Mouse (Mus musculus) ES-Bruce4 (cell line): ENCODE data around the gene 2300009A05Rik. TPM values are rescaled to one million over a fixed set of nuclear protein-coding genes. Genes with fewer than 3 reads are reported as not detected.

Experiments used
- H3K27ac ChIP-seq: 2 replicates; pipeline ENCODE4 v1.5.1; 2012; ENCODE audit warnings: low read length, inconsistent platforms; ENCODE audit not compliant: insufficient read depth
- H3K27me3 ChIP-seq: 2 replicates; pipeline ENCODE4 v1.6.1; 2012; ENCODE audit warnings: mild to moderate bottlenecking, low read length, inconsistent platforms; ENCODE audit not compliant: control insufficient read depth, poor library complexity, insufficient read depth, severe bottlenecking
- H3K36me3 ChIP-seq: 2 replicates; pipeline ENCODE4 v1.6.1; 2012; ENCODE audit warnings: inconsistent platforms, mild to moderate bottlenecking, low read length, moderate library complexity; ENCODE audit not compliant: control insufficient read depth, poor library complexity, insufficient read depth, severe bottlenecking
- H3K4me1 ChIP-seq: one replicate; pipeline ENCODE4 v1.8.1; 2011; ENCODE audit warnings: low read length; ENCODE audit not compliant: control insufficient read depth, insufficient read depth
- H3K4me3 ChIP-seq: 2 replicates; pipeline ENCODE4 v1.5.1; 2011; ENCODE audit warnings: low read depth, mild to moderate bottlenecking, low read length
- H3K9ac ChIP-seq: 2 replicates; pipeline ENCODE4 v1.6.1; 2012; ENCODE audit warnings: low read depth, mild to moderate bottlenecking, inconsistent platforms; ENCODE audit not compliant: poor library complexity, severe bottlenecking
- H3K9me3 ChIP-seq: replicated peaks from 2 replicates; pipeline ENCODE4 v1.6.1; 2012; ENCODE audit warnings: mild to moderate bottlenecking, low read length, inconsistent platforms; ENCODE audit not compliant: control insufficient read depth, poor library complexity, insufficient read depth, severe bottlenecking
- CTCF ChIP-seq: IDR thresholded peaks from one replicate; pipeline ENCODE4 v1.8.1; 2011; ENCODE audit warnings: low read depth, low read length
- EP300 ChIP-seq: IDR thresholded peaks from 2 replicates; pipeline ENCODE4 v1.6.1; 2011; ENCODE audit warnings: low read depth, low read length; ENCODE audit not compliant: insufficient read depth
- POLR2A ChIP-seq: IDR thresholded peaks from one replicate; pipeline ENCODE4 v1.8.1; 2011; ENCODE audit warnings: low read length; ENCODE audit not compliant: insufficient read depth
- polyA plus RNA-seq: library from polyadenylated mRNA; stranded (reverse); fragments of >200 nt; gene quantifications from 2 replicates; pipeline ENCODE4 v1.2.4, GENCODE M21; 2011; ENCODE audit warnings: low read depth; ENCODE audit not compliant: missing spikeins, insufficient read depth, insufficient read length

2300009A05Rik gene
- polyA plus RNA-seq, result 11.4 and 12.0 TPM in 2 replicates

DNA sequence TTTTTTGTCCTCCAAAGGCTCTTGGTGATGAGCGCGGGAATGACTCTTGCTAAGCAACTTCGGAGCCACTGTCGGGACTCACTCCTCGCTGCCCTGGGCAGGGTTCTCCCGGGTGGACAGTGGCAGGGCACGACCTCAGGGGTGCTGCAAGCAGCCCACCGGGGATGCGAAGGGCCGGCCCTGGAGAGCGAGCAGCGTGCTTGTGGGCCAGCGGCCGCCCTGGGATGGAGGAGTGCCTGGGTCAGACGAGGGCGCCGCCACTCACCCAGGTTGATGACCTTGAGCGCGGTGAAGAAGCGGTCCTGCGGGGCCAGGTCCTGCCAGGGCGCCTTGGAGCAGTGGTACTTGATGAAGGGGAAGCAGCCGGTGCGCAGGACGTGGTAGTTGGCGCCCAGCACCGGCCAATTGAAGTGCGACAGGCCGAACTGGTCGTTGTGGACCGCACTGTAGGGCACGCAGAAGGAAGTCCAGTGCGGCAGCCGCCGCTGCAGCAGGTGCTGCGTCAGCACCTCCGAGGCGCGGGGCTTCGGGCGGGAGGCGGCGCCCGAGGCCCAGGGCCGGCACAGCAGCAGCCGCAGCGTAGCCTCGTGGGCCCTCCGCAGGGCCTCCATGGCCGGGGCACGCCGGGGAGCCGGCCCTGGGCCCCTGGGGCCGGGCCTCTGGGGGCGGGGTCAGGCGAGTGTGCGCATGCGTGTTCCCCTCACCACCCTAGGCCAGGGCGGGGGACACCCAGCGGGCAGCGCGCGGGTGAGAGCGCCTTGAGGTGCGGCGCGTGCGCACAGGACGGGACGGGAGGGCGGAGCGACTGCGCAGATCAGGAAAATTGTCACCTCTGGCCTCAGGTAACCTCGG lies at the start of gene 2300009A05Rik:
Gene 2300009A05Rik (minus strand): TSS at position 636 of the 852 bp plus-strand sequence.
- peak; percentile 78 for TF ChIP-seq POLR2A
- peak; percentile 53; the same call in 1 of the 2 replicates for TF ChIP-seq EP300
- no peak for TF ChIP-seq CTCF
- Histone ChIP-seq H3K4me3 (peak within 1 kb of the TSS; percentile 89), H3K36me3 (no peaks in the 10 kb centered on the region), H3K9me3 (no peaks in the 10 kb centered on the region), H3K27ac (peak within 1 kb of the TSS; percentile 46), H3K4me1 (no peaks in the 10 kb centered on the region), H3K9ac (peak within 1 kb of the TSS; percentile 77), H3K27me3 (no peaks in the 10 kb centered on the region)

DNA sequence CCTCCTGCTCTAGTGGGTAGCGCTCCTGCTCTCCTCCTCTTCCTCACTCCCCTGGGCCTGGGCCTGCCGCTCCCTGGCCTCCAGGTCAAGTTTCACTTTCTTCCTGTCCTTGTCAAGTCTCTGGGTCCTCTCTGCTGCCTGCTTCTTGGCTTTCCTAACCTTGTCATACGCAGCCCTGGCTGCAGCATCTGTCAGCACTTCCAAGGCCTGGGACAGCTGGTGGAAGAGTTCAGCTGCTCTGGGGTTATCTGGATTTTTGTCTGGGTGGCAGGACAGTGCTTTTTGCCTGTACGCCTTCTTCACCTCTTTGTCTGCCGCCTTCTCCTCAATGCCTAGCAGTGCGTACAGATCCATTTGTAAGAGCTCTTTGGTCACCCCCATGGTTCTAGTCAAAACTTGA lies 44.6 kb upstream of the 2300009A05Rik start:
- H3K4me3 ChIP-seq, result no peak overlapping the region
- H3K4me1 ChIP-seq, result no peaks in the 10 kb centered on the region
- no peak for TF ChIP-seq EP300
- TF ChIP-seq CTCF, result no peak
- no peak for TF ChIP-seq POLR2A
- no peaks in the 10 kb centered on the region for H3K9me3 ChIP-seq
- H3K36me3 ChIP-seq, result no peaks in the 10 kb centered on the region
- H3K27me3 ChIP-seq, result no peaks in the 10 kb centered on the region
- H3K9ac ChIP-seq, result no peak overlapping the region
- no peak overlapping the region for H3K27ac ChIP-seq

DNA sequence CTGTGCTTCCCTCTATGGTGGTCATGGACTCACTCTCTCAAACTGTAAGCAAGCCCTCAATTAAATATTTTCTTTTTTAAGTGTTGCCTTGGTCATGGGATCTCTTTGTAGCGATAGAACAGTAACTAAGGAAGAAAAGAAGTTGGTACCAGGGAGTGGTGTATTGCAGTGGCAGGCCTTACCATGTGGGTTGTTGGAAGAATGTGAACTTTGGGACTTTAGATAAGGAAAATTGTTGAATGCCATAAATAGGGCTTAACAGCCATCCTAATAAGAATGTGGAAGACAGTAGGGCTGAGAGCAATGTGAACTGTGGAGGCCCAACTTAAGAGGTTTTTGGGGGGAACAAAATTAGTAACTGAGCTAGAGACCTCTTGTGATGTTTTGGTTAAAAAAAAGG lies 31.6 kb upstream of the 2300009A05Rik start:
- TF ChIP-seq POLR2A (no peak), CTCF (no peak), EP300 (no peak)
- H3K9ac ChIP-seq, result no peak overlapping the region

DNA sequence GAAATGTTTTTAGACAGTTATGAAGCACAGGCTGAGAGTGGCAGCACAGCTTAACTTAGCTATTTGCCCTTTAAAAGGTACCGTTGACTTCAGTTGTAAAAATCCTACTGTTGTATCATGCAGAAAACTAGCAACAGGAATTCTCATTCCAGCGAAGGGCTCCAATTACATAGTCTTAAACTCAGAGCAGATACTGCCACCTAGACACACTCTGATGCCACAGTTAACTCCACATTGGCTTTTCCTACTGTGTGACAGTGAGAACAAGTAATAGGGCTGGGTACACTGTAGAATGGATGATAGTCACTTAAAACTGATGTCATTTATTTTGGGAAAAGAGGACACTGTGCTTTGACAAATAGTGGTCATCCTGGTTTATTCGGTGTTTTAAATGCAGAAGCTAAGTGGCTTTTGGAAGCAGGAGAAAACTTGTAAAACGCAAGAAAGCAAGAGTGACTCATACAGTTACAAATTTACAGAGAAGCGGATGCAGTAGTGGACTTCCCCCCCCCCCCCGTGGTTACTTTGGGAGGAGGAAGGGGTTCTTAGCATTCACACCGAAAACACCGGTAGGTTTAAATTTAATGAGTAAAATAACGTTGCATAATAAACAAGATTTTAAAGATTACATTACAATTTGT lies 22.2 kb upstream of the 2300009A05Rik start:
- no peak overlapping the region for H3K9ac ChIP-seq
- TF ChIP-seq CTCF (no peak), EP300 (no peak), POLR2A (no peak)
- no peaks in the 10 kb centered on the region for H3K4me1 ChIP-seq
- H3K9me3 ChIP-seq, result no peaks in the 10 kb centered on the region
- no peaks in the 10 kb centered on the region for H3K27me3 ChIP-seq
- no peak overlapping the region for H3K27ac ChIP-seq
- no peak overlapping the region for H3K4me3 ChIP-seq
- no peaks in the 10 kb centered on the region for H3K36me3 ChIP-seq

More for the DNA sequence above, 31.6 kb upstream of the 2300009A05Rik start:
- no peaks in the 10 kb centered on the region for H3K27me3 ChIP-seq
- H3K9me3 ChIP-seq, result no peaks in the 10 kb centered on the region
- no peak overlapping the region for H3K27ac ChIP-seq
- H3K4me1 ChIP-seq, result no peaks in the 10 kb centered on the region
- no peaks in the 10 kb centered on the region for H3K36me3 ChIP-seq
- H3K4me3 ChIP-seq, result no peak overlapping the region

DNA sequence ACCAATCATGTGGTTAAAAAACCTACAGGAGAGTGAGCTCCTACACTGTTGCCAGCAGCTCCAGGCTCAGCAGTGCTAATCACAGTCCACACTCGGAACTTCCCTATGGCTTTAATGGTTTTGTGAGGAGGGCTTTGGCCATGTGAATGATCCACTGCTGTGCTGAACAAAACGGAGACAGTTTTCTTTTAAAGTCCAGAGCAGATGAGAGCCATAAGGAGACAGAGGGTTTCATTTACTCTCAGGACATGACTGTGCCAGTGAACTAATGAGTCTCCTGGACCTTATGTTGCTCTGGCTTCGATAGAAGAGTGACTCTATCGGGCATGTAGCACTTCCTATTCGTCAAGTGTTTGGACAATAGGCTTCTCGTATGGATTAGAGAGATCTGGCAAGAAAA lies 21.4 kb upstream of the 2300009A05Rik start:
- H3K27ac ChIP-seq, result no peak overlapping the region
- no peaks in the 10 kb centered on the region for H3K4me1 ChIP-seq
- H3K4me3 ChIP-seq, result no peak overlapping the region
- no peak overlapping the region for H3K9ac ChIP-seq
- no peaks in the 10 kb centered on the region for H3K27me3 ChIP-seq
- TF ChIP-seq POLR2A (no peak), EP300 (no peak), CTCF (no peak)
- H3K36me3 ChIP-seq, result no peaks in the 10 kb centered on the region
- H3K9me3 ChIP-seq, result no peaks in the 10 kb centered on the region

DNA sequence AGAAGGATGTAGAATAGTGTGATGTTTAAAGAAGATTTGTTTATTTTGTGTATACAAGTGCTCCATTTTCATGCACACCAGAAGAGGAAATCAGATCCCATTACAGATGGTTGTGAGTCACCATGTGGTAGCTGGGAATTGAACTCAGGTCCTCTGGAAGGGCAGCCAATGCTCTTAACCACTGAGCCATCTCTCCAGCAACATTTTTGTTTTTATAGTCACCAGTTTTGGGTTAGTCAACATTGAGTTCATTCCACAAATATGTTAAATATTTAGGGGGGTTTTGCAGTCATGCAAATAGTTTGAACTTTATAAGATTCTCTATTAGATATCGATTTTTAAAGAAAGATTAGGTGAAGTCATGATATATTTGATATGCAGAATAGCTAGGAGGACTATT lies 1.1 kb upstream of the 2300009A05Rik start:
- Histone ChIP-seq H3K9ac (no peak overlapping the region), H3K36me3 (no peaks in the 10 kb centered on the region), H3K4me3 (no peak overlapping the region), H3K27me3 (no peaks in the 10 kb centered on the region), H3K27ac (no peak overlapping the region), H3K4me1 (no peaks in the 10 kb centered on the region), H3K9me3 (no peaks in the 10 kb centered on the region)
- TF ChIP-seq CTCF, result no peak
- no peak for TF ChIP-seq EP300
- TF ChIP-seq POLR2A, result no peak
